In the genomic region with DNA sequence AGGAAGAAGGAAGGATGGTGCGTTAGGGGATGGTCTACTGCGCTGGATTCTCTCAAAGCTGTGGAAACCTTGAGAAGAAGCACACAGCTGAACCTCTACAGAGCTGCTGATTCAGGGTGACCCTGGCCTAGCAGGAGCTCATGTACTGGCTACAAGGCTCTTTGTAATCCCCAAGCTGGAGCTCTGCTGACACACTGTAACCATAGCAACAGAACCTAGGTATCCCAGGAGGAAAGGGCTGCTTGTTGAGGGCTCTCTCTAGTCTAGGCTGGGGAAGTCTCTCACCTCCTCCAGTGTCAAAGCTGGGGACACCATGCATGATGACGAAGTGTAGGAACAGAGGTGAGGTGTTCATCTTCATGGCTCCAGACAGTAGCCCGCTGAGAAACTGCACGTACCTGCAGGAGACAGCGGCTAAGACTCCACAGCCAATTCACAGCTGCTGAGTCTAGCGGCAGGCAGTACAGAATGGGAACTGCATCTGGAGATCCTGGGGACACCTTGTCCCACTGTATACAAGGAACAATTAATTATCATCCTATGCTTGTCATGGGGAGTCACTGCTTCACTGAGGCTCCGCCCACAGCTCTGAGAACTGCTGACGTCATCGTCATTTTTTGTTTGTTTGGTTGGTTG, we compare ENCODE assay signal across 13 mouse cellular contexts.
DNase-seq lines count a peak whose midpoint lies in the region; ATAC-seq lines count a peak whose summit lies in the region.
"Had no signal": no experiment of that assay in that cellular context is flagged by ENCODE, and none has a peak within 500 bp of the region (broad histone marks: within the 10 kb centered on the region; RNA-seq: fewer than 3 reads in every experiment).

No protein-coding gene starts in this region.

- H3K4me3 ChIP-seq in neural tube, embryonic 11.5 days (ENCODE audit: low read depth, low read length), result no peak overlapping the region
- H3K4me3 ChIP-seq in forebrain, embryonic 16.5 days (replicated peaks; ENCODE audit: low read length), result no peak overlapping the region
- H3K4me3 ChIP-seq in midbrain, embryonic 14.5 days (replicated peaks; ENCODE audit: low read depth, low read length), result no peak overlapping the region
- H3K4me3 ChIP-seq: gastrocnemius, adult 2 months; heart, embryonic 13.5 days had no signal

- 90% methylated on average over 10 of the region's 10 CpGs for WGBS in neural tube, embryonic 11.5 days
- 82% methylated on average over 10 of the region's 10 CpGs for WGBS in forebrain, embryonic 16.5 days
- 79% methylated on average over 10 of the region's 10 CpGs for WGBS in midbrain, embryonic 14.5 days

- no peaks in the 10 kb centered on the region for H3K36me3 ChIP-seq in neural tube, embryonic 11.5 days (ENCODE audit: control insufficient read depth, insufficient read depth, low read length)
- no peaks in the 10 kb centered on the region for H3K36me3 ChIP-seq in forebrain, embryonic 16.5 days (ENCODE audit: control insufficient read depth, insufficient read depth)
- H3K36me3 ChIP-seq in midbrain, embryonic 14.5 days (ENCODE audit: control insufficient read depth, insufficient read depth, low read length), result no peaks in the 10 kb centered on the region

- no peaks in the 10 kb centered on the region for H3K9me3 ChIP-seq in neural tube, embryonic 11.5 days (ENCODE audit: control insufficient read depth, low read length)
- H3K9me3 ChIP-seq in forebrain, embryonic 16.5 days (ENCODE audit: control insufficient read depth, low read length), result no peaks in the 10 kb centered on the region
- H3K9me3 ChIP-seq in midbrain, embryonic 14.5 days (ENCODE audit: control insufficient read depth, low read length), result no peaks in the 10 kb centered on the region
- H3K9me3 ChIP-seq: heart, embryonic 13.5 days had no signal

- no peaks in the 10 kb centered on the region for H3K4me1 ChIP-seq in neural tube, embryonic 11.5 days (ENCODE audit: control insufficient read depth, insufficient read depth, low read length)
- peaks cover 7% of the 10 kb centered on the region; the same call in 1 of the 2 replicates for H3K4me1 ChIP-seq in forebrain, embryonic 16.5 days (replicated peaks; ENCODE audit: control insufficient read depth, insufficient read depth, low read length)
- no peaks in the 10 kb centered on the region; the same call in 1 of the 2 replicates for H3K4me1 ChIP-seq in midbrain, embryonic 14.5 days (ENCODE audit: control insufficient read depth, insufficient read depth, low read length)

- no peak overlapping the region for H3K27ac ChIP-seq in neural tube, embryonic 11.5 days (ENCODE audit: low read depth, low read length)
- no peak overlapping the region for H3K27ac ChIP-seq in forebrain, embryonic 16.5 days (ENCODE audit: low read length)
- no peak overlapping the region for H3K27ac ChIP-seq in midbrain, embryonic 14.5 days (replicated peaks; ENCODE audit: low read depth, low read length)
- H3K27ac ChIP-seq: gastrocnemius, adult 2 months; heart, embryonic 13.5 days had no signal

- no peak overlapping the region for H3K9ac ChIP-seq in neural tube, embryonic 11.5 days (ENCODE audit: low read length)
- H3K9ac ChIP-seq in forebrain, embryonic 16.5 days (replicated peaks; ENCODE audit: low read depth, low read length), result no peak overlapping the region
- no peak overlapping the region for H3K9ac ChIP-seq in midbrain, embryonic 14.5 days (replicated peaks; ENCODE audit: low read length)
- H3K9ac ChIP-seq: heart, embryonic 13.5 days had no signal

- DNase-seq in neural tube, embryonic 11.5 days (ENCODE audit: low spot score), result no peak
- no peak for DNase-seq in neural tube, embryonic 10.5 days (ENCODE audit: extremely low spot score, low spot score)
- peak; percentile 63 for DNase-seq in midbrain, embryonic 14.5 days
- DNase-seq in right cerebral cortex, postnatal 36 days (ENCODE audit: low spot score in 2 of 2), result no peak
- no peak for DNase-seq in cerebellum, adult 9-10 months
- DNase-seq in kidney, adult 9 months, result no peak
- DNase-seq: cerebellum, postnatal 14 days; gastrocnemius, adult 2 months; kidney, postnatal 4 days; lung, adult 18-20 months; spleen, adult 18-20 months had no signal

- ATAC-seq in neural tube, embryonic 11.5 days (ENCODE audit: insufficient read depth, low FRiP score, low TSS enrichment), result peak; percentile 43; the same call in 1 of the 2 replicates
- ATAC-seq in forebrain, embryonic 16.5 days, result peak; percentile 35; the same call in 1 of the 2 replicates
- ATAC-seq in midbrain, embryonic 14.5 days (ENCODE audit: low FRiP score, low TSS enrichment), result peak; percentile 13; the same call in 1 of the 2 replicates

- H3K27me3 ChIP-seq in neural tube, embryonic 11.5 days (ENCODE audit: control insufficient read depth, insufficient read depth, low read length), result no peaks in the 10 kb centered on the region
- no peaks in the 10 kb centered on the region for H3K27me3 ChIP-seq in forebrain, embryonic 16.5 days (replicated peaks; ENCODE audit: control insufficient read depth, insufficient read depth, low read length)
- no peaks in the 10 kb centered on the region for H3K27me3 ChIP-seq in midbrain, embryonic 14.5 days (ENCODE audit: control insufficient read depth, insufficient read depth, low read length)
- H3K27me3 ChIP-seq: heart, embryonic 13.5 days had no signal

- no peak overlapping the region for H3K4me2 ChIP-seq in neural tube, embryonic 11.5 days (ENCODE audit: low read depth)
- H3K4me2 ChIP-seq in forebrain, embryonic 16.5 days (ENCODE audit: low read length), result no peak overlapping the region
- no peak overlapping the region for H3K4me2 ChIP-seq in midbrain, embryonic 14.5 days (ENCODE audit: low read length)
- H3K4me2 ChIP-seq: heart, embryonic 13.5 days had no signal
